Mouse (Mus musculus) forebrain, embryonic 12.5 days (tissue): ENCODE measurements at regions not wholly inside any gene's neighbourhood (a gene's known extent, or its start where the extent isn't known, plus 50 kb on each side); places are given as distances from the start of the nearest gene placed in this dataset.
A peak's percentile ranks its signal among the peaks of the same experiment; 100 is the strongest.

Source experiments
- ATAC-seq: fragments of 200-750 bp; cut with Nextera tagmentation; 2 replicates; pipeline ENCODE4 v1.8.0; 2017; ENCODE audit warnings: moderate TSS enrichment; ENCODE audit not compliant: low FRiP score
- H3K27ac ChIP-seq: fragments of 300-500 bp; sonication (generic); 2 replicates; pipeline ENCODE4 v1.5.1; 2016; ENCODE audit warnings: mild to moderate bottlenecking
- H3K27me3 ChIP-seq: fragments of 300-500 bp; sonication (generic); 2 replicates; pipeline ENCODE4 v1.6.1; 2016; ENCODE audit warnings: mild to moderate bottlenecking
- H3K36me3 ChIP-seq: fragments of 300-500 bp; sonication (generic); replicated peaks from 2 replicates; pipeline ENCODE4 v1.6.1; 2016; ENCODE audit warnings: mild to moderate bottlenecking
- H3K4me1 ChIP-seq: fragments of 300-500 bp; sonication (generic); 2 replicates; pipeline ENCODE4 v1.6.1; 2016
- H3K4me2 ChIP-seq: fragments of 300-500 bp; sonication (generic); 2 replicates; pipeline ENCODE4 v1.6.1; 2016; ENCODE audit warnings: mild to moderate bottlenecking, moderate library complexity
- H3K4me3 ChIP-seq: fragments of 300-500 bp; sonication (generic); replicated peaks from 2 replicates; pipeline ENCODE4 v1.5.1; 2016; ENCODE audit warnings: mild to moderate bottlenecking
- H3K9ac ChIP-seq: fragments of 300-500 bp; sonication (generic); 2 replicates; pipeline ENCODE4 v1.6.1; 2016; ENCODE audit warnings: mild to moderate bottlenecking
- H3K9me3 ChIP-seq: fragments of 300-500 bp; sonication (generic); 2 replicates; pipeline ENCODE4 v1.6.1; 2016
- WGBS: fragments of 180-500 bp; shearing (Covaris S2); methylation state at CpG from one replicate; pipeline ENCODE4 v1.1.7; 2016; 5-methylcytosine and 5-hydroxymethylcytosine counted together

DNA sequence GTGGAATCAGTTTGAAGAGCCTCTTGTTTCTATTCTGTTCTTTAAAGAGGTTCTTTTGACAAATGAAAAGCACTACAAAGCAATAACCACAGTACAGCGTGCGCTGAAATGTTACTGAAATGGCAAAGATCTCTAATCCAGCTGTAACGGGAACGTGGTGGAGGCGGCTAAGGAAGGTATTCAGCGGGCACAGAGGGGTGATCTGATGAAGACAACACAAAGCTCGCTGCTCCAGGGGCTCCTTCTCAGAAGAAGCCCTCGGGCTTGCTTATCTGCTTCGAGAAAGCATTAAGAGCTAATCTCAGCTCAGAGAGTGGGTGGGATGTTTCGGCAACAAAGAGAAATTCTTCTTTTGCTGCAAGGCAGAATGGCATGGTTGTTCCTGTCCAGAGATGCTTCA lies 258.2 kb upstream of the Arrdc4 start:
- Histone ChIP-seq H3K36me3 (no peaks in the 10 kb centered on the region), H3K4me2 (no peak overlapping the region), H3K9me3 (no peaks in the 10 kb centered on the region), H3K27me3 (no peaks in the 10 kb centered on the region), H3K4me1 (no peaks in the 10 kb centered on the region), H3K9ac (no peak overlapping the region), H3K27ac (no peak overlapping the region), H3K4me3 (no peak overlapping the region)
- WGBS: 33% methylated on average over 10 of the region's 10 CpGs
- no peak for ATAC-seq

- H3K9me3 ChIP-seq: no peaks in the 10 kb centered on the region
- WGBS: 87% methylated on average over 4 of the region's 4 CpGs
- no peak overlapping the region for H3K27ac ChIP-seq
- no peak overlapping the region for H3K4me2 ChIP-seq
- no peak overlapping the region for H3K4me3 ChIP-seq
- no peak overlapping the region for H3K9ac ChIP-seq
- no peak for ATAC-seq
- H3K4me1 ChIP-seq: peaks cover 11% of the 10 kb centered on the region
- no peaks in the 10 kb centered on the region for H3K36me3 ChIP-seq
- no peaks in the 10 kb centered on the region for H3K27me3 ChIP-seq
These were observed 239.0 kb upstream of the Arrdc4 start for GRCm38 (mm10) chr7:68988061-68988460.

GRCm38 (mm10) chr7:68983937-68984336 lies 234.9 kb upstream of the Arrdc4 start:
- 21% methylated on average over 1 of the region's 1 CpGs for WGBS
- ATAC-seq: no peak; the same call in 1 of the 2 replicates
- H3K4me3 ChIP-seq: no peak overlapping the region
- no peak overlapping the region for H3K9ac ChIP-seq
- no peak overlapping the region for H3K4me2 ChIP-seq
- H3K27ac ChIP-seq: peak overlapping the region; percentile 46; the same call in 1 of the 2 replicates
- no peaks in the 10 kb centered on the region for H3K27me3 ChIP-seq
- no peaks in the 10 kb centered on the region for H3K9me3 ChIP-seq
- peaks cover 40% of the 10 kb centered on the region for H3K4me1 ChIP-seq
- H3K36me3 ChIP-seq: no peaks in the 10 kb centered on the region

DNA sequence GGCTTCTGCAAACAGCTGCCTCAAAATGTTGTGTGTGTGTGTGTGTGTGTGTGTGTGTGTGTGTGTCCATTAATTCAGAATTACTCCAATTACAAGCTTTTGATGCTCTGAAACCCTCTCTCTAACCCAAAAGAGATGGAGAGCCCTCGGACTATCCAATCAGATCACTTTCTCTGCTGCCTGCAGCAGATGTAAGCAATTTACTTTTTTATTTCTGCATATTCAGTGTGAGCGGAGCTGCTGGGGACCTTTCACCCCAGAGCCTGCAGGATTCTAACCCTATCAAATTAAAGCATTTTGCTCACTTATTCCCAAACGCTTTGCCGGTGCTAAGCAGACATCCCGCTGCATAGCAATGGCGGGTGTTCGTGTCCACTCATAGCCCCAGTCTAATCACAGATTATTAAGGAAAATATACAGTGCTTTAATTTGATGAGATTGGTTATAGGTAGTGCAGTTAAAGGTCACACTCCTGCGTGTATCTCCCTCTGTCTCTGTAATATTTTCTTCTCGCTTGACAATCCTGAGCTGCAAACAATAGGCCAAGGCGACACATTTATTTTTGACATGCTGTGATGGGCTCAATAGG lies 234.0 kb upstream of the Arrdc4 start:
- Histone ChIP-seq H3K9me3 (no peaks in the 10 kb centered on the region), H3K36me3 (no peaks in the 10 kb centered on the region), H3K27ac (no peak overlapping the region; the same call in 1 of the 2 replicates), H3K4me3 (no peak overlapping the region), H3K9ac (no peak overlapping the region), H3K4me1 (peaks cover 48% of the 10 kb centered on the region), H3K27me3 (no peaks in the 10 kb centered on the region), H3K4me2 (no peak overlapping the region)
- peak; percentile 64 for ATAC-seq
- WGBS: 45% methylated on average over 10 of the region's 10 CpGs

GRCm38 (mm10) chr7:68978576-68978975 lies 229.5 kb upstream of the Arrdc4 start:
- 13% methylated on average over 4 of the region's 4 CpGs for WGBS
- H3K4me1 ChIP-seq: peaks cover 45% of the 10 kb centered on the region

DNA sequence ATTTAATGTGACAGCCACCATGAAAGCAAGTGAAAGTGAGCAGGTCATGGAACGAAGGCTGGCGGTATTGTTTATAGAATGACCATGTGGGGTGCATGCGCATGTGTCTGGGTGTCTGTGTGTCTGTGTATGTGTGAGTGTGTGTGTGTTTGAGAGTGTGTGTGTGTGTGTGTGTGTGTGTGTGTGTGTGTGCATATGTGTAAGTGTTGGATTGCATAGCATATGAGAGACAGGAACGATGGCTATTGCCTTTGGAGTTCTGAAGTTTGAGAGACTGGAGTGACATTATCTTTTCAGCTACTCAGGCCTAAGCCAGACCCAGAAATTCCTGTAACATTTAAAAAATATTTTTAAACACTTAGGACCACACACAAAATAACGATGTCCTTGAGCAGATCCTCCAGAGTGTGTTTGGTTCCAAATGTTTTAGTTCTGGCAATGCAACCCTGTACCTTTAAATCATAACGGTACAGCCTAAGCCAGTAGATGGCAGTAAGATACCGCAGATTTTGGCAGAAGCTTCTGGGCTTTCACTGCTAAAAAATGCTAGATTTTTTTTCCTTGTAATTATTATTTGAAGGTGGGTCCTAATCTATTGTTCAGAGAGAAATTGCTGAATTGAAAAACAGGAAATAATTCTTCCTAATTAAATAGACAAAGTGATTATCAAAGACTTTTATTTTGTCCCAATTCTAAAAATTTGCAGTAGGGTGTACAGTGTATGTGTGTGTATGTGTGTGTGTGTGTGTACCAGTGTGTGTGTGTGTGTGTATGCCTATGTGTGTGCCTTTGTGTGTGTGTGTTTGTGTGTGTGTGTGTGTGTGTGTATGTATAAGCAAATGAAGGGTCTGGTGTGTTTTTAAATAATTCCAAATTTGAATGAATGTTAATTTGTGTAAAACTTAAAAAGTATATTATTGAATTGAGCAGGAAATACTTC lies 228.0 kb upstream of the Arrdc4 start:
- peaks cover 31% of the 10 kb centered on the region for H3K4me1 ChIP-seq
- ATAC-seq: peak; percentile 63
- H3K4me2 ChIP-seq: no peak overlapping the region
- no peak overlapping the region for H3K4me3 ChIP-seq
- 59% methylated on average over 7 of the region's 7 CpGs for WGBS
- H3K9me3 ChIP-seq: no peaks in the 10 kb centered on the region
- peak overlapping the region; percentile 69; the same call in 1 of the 2 replicates for H3K27ac ChIP-seq
- H3K36me3 ChIP-seq: no peaks in the 10 kb centered on the region
- H3K9ac ChIP-seq: no peak overlapping the region
- 0 out of 2 replicates have a peak, but pooled peaks cover 3% of the 10 kb centered on the region for H3K27me3 ChIP-seq

More at GRCm38 (mm10) chr7:68978576-68978975, 229.5 kb upstream of the Arrdc4 start:
- no peak overlapping the region; the same call in 1 of the 2 replicates for H3K4me2 ChIP-seq
- 0 out of 2 replicates have a peak, but pooled peaks cover 3% of the 10 kb centered on the region for H3K27me3 ChIP-seq
- H3K36me3 ChIP-seq: no peaks in the 10 kb centered on the region
- H3K27ac ChIP-seq: 0 out of 2 replicates have a peak overlapping the region, but pooled peaks have one; percentile 69
- H3K9ac ChIP-seq: no peak overlapping the region
- no peak overlapping the region for H3K4me3 ChIP-seq
- ATAC-seq: no peak
- no peaks in the 10 kb centered on the region for H3K9me3 ChIP-seq

DNA sequence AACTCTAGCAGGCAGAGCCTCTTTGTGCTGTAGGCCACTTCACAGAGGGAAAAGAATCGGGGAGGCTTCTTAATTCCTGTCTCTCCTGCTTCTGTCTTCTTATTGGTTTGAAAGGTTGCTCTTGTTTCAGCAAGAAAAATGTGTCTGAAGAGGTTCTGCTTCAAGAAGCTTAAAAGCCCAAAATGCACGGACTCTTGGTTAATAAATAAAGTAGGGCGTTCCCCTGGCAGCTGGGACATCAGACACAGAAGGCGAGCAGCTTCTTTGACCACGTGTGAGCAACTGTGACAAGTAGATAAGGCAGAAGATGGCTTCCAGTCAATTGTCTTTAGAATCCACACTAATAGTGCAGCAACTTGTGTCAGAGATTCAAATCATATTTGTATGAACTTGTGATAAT lies 226.9 kb upstream of the Arrdc4 start:
- Histone ChIP-seq H3K4me1 (peaks cover 25% of the 10 kb centered on the region), H3K9ac (no peak overlapping the region), H3K27ac (no peak overlapping the region), H3K9me3 (no peaks in the 10 kb centered on the region), H3K36me3 (no peaks in the 10 kb centered on the region), H3K27me3 (0 out of 2 replicates have a peak, but pooled peaks cover 3% of the 10 kb centered on the region), H3K4me2 (no peak overlapping the region), H3K4me3 (no peak overlapping the region)
- ATAC-seq: no peak
- 62% methylated on average over 5 of the region's 5 CpGs for WGBS

- no peak overlapping the region for H3K4me2 ChIP-seq
- no peak overlapping the region for H3K27ac ChIP-seq
- no peak overlapping the region for H3K9ac ChIP-seq
- 0 out of 2 replicates have a peak, but pooled peaks cover 3% of the 10 kb centered on the region for H3K27me3 ChIP-seq
- WGBS: 78% methylated on average over 2 of the region's 2 CpGs
- ATAC-seq: no peak
- H3K4me1 ChIP-seq: peaks cover 21% of the 10 kb centered on the region
- no peaks in the 10 kb centered on the region for H3K36me3 ChIP-seq
- H3K9me3 ChIP-seq: no peaks in the 10 kb centered on the region
- H3K4me3 ChIP-seq: no peak overlapping the region
These were observed 226.5 kb upstream of the Arrdc4 start for GRCm38 (mm10) chr7:68975580-68975894.

- H3K9ac ChIP-seq: no peak overlapping the region
- H3K27me3 ChIP-seq: 0 out of 2 replicates have a peak, but pooled peaks cover 3% of the 10 kb centered on the region
- H3K4me2 ChIP-seq: no peak overlapping the region
- no peaks in the 10 kb centered on the region for H3K36me3 ChIP-seq
- ATAC-seq: no peak
- H3K9me3 ChIP-seq: no peaks in the 10 kb centered on the region
- H3K4me3 ChIP-seq: no peak overlapping the region
- 74% methylated on average over 8 of the region's 8 CpGs for WGBS
- no peak overlapping the region for H3K27ac ChIP-seq
- H3K4me1 ChIP-seq: peaks cover 16% of the 10 kb centered on the region
These were observed 225.9 kb upstream of the Arrdc4 start for GRCm38 (mm10) chr7:68974761-68975579.

DNA sequence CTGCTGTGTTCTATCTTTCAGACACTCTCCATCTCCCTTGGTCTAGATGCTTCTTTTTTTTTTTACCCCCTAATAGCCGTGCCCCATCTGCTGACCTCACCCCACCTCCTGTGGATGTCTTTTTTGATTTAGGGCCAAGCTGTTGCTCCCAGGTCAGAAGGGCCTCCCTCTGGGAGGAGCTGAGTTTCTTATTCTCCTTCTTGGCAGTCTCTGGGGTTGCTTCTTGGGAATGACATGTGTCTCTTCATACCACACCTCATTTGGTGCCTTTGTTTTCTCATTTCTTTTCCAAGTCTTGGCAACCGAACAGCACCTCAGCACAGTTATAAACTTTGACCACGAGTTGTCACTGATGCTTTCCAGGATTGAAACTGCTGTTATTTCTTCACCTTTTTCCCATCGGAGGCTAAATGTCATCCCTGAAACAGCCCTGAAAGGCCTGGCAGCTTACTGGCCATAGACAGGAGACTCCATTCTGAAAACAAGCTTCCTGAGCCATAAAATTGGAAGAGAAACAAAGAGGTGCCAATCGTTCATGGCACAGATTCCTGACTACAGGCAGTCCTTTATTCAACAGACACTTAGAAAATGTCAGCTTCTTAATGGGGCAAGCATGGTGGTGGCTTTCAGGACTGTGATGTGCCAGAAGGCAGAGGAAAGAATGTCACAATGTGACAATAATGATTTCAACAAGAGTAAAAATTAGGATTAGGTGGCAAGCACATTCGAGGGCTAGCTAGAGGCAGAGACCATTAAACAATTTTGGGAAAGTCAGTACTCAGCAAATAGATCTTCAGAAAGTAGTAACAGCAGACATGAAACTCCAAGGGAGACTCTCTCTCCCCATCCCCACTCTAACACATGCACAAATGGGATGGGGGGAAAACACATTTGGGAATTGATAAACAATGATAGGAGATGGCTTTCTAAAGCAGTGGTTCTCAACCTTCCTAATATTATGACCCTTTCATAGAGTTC lies 197.1 kb upstream of the Arrdc4 start:
- Histone ChIP-seq H3K9me3 (no peaks in the 10 kb centered on the region), H3K9ac (no peak overlapping the region), H3K27me3 (no peaks in the 10 kb centered on the region), H3K27ac (no peak overlapping the region), H3K4me3 (no peak overlapping the region), H3K4me2 (no peak overlapping the region), H3K36me3 (no peaks in the 10 kb centered on the region), H3K4me1 (no peaks in the 10 kb centered on the region)
- no peak for ATAC-seq
- 57% methylated on average over 6 of the region's 6 CpGs for WGBS

GRCm38 (mm10) chr7:68930627-68931334 lies 181.7 kb upstream of the Arrdc4 start:
- ATAC-seq: no peak
- no peaks in the 10 kb centered on the region for H3K27me3 ChIP-seq
- H3K4me1 ChIP-seq: no peaks in the 10 kb centered on the region
- WGBS: 77% methylated on average over 14 of the region's 14 CpGs
- no peak overlapping the region for H3K4me3 ChIP-seq
- H3K4me2 ChIP-seq: no peak overlapping the region
- H3K27ac ChIP-seq: no peak overlapping the region
- H3K9ac ChIP-seq: no peak overlapping the region
- no peaks in the 10 kb centered on the region for H3K9me3 ChIP-seq
- no peaks in the 10 kb centered on the region for H3K36me3 ChIP-seq
